Mouse (Mus musculus): ENCODE measurements at regions not wholly inside any gene's neighbourhood (a gene's known extent, or its start where the extent isn't known, plus 50 kb on each side); places are given as distances from the start of the nearest gene placed in this dataset.
"Not testable (repeated sequence)": the region's sequence is repeated elsewhere in the genome, so short reads cannot be mapped to it uniquely, and the experiment has no call there.

DNA sequence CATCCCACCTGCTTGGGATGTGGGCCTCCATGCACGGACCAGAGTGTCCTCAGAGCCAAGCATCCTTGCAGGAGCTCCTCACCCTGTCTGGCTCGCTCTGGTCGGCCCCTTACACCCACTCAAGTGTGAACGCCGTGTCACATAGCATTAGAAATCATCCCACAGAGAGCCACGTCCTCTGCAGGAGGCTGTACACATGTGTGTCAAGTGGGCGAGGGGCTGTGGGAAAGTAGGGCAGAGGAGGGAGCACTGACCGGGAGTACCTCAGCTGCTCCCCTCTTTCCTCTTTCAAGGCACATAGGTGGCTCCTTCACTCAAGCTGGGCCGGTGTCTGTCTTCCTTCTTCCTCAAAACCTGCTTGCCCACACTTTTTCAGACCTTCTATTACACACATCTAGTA, 119.5 kb upstream of the Mrps10 start:
- TF ChIP-seq POU5F1 (IDR thresholded peaks at IDR 0.05; ENCODE audit: borderline replicate concordance, low read length) = no peak
- no peak for TF ChIP-seq CTCF (conservative IDR thresholded peaks at IDR 0.05; ENCODE audit: low read length)
- no peak for TF ChIP-seq NANOG (IDR thresholded peaks at IDR 0.05; ENCODE audit: borderline replicate concordance, low read length)
- Histone ChIP-seq H3K4me1 (replicated peaks; ENCODE audit: low read depth, low read length) (peaks cover 23% of the 10 kb centered on the region), H3K27me3 (ENCODE audit: insufficient read depth, low read length) (no peaks in the 10 kb centered on the region), H3K36me3 (ENCODE audit: insufficient read depth, low read length) (peaks cover 20% of the 10 kb centered on the region), H3K4me3 (replicated peaks; ENCODE audit: low read length) (no peak overlapping the region), H3K9me3 (ENCODE audit: low read length) (peaks cover 9% of the 10 kb centered on the region)

DNA sequence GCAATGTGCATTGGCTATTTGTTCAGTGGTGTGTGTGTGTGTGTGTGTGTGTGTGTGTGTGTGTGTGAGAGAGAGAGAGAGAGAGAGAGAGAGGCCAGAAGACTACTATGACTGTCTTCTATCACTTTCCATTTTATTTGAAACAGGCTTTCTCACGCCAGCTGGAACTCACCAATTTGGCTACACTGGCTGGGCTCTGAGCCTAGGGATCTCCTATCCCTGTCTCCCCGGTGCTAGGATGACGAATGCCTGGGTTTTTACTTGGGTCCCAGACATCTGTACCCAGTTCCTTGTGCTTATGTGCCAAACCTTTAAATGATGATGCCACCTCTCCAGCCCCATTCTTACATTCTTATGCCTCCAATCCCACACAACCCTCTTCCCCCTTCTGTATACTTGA, 120.6 kb upstream of the Mrps10 start:
- H3K9me3 ChIP-seq (ENCODE audit: low read length) = peaks cover 9% of the 10 kb centered on the region
- peaks cover 28% of the 10 kb centered on the region for H3K36me3 ChIP-seq (ENCODE audit: insufficient read depth, low read length)
- no peak overlapping the region for H3K4me3 ChIP-seq (replicated peaks; ENCODE audit: low read length)
- H3K27me3 ChIP-seq (ENCODE audit: insufficient read depth, low read length) = no peaks in the 10 kb centered on the region
- peaks cover 23% of the 10 kb centered on the region for H3K4me1 ChIP-seq (replicated peaks; ENCODE audit: low read depth, low read length)
- TF ChIP-seq CTCF (conservative IDR thresholded peaks at IDR 0.05; ENCODE audit: low read length) (no peak), NANOG (IDR thresholded peaks at IDR 0.05; ENCODE audit: borderline replicate concordance, low read length) (no peak), POU5F1 (IDR thresholded peaks at IDR 0.05; ENCODE audit: borderline replicate concordance, low read length) (no peak)

GRCm38 (mm10) chr17:47247516-47247915, 121.2 kb upstream of the Mrps10 start:
- Histone ChIP-seq H3K36me3 (ENCODE audit: insufficient read depth, low read length) (peaks cover 25% of the 10 kb centered on the region), H3K4me3 (replicated peaks; ENCODE audit: low read length) (no peak overlapping the region), H3K9me3 (ENCODE audit: low read length) (peaks cover 9% of the 10 kb centered on the region), H3K27me3 (ENCODE audit: insufficient read depth, low read length) (no peaks in the 10 kb centered on the region), H3K4me1 (replicated peaks; ENCODE audit: low read depth, low read length) (peaks cover 23% of the 10 kb centered on the region)
- TF ChIP-seq POU5F1 (IDR thresholded peaks at IDR 0.05; ENCODE audit: borderline replicate concordance, low read length) (no peak), NANOG (IDR thresholded peaks at IDR 0.05; ENCODE audit: borderline replicate concordance, low read length) (no peak), CTCF (conservative IDR thresholded peaks at IDR 0.05; ENCODE audit: low read length) (no peak)

DNA sequence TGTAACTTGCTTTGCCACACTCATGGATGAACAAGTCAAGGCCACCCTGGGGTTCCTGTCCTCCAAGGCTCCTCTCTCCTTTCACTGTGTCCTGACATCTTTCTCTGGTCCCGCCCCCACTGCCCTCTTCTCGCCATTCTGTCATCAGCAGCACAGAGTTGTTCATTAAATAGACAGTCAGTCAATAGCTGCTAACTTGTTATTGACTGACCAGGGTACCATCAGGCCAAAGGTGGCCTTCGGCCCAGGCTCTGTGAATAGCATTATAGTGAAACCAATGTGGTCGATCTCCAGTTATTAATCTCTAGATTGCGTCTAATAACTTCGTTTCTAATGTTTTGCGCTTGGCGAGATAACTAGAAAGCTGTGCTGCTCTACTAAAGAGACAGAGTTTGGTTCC, 122.1 kb upstream of the Mrps10 start:
- Histone ChIP-seq H3K36me3 (ENCODE audit: insufficient read depth, low read length) (peaks cover 23% of the 10 kb centered on the region), H3K4me1 (replicated peaks; ENCODE audit: low read depth, low read length) (peaks cover 15% of the 10 kb centered on the region)
- TF ChIP-seq NANOG (IDR thresholded peaks at IDR 0.05; ENCODE audit: borderline replicate concordance, low read length) (no peak), POU5F1 (IDR thresholded peaks at IDR 0.05; ENCODE audit: borderline replicate concordance, low read length) (no peak), CTCF (conservative IDR thresholded peaks at IDR 0.05; ENCODE audit: low read length) (no peak)

GRCm38 (mm10) chr17:47245635-47246034, 123.1 kb upstream of the Mrps10 start:
- no peaks in the 10 kb centered on the region for H3K27me3 ChIP-seq (ENCODE audit: insufficient read depth, low read length)

More for the DNA sequence above, 122.1 kb upstream of the Mrps10 start:
- Histone ChIP-seq H3K4me3 (replicated peaks; ENCODE audit: low read length) (no peak overlapping the region), H3K27me3 (ENCODE audit: insufficient read depth, low read length) (no peaks in the 10 kb centered on the region), H3K9me3 (ENCODE audit: low read length) (peaks cover 9% of the 10 kb centered on the region)

GRCm38 (mm10) chr17:47239086-47239485, 129.6 kb upstream of the Mrps10 start:
- Histone ChIP-seq H3K4me1 (replicated peaks; ENCODE audit: low read depth, low read length) (peaks cover 6% of the 10 kb centered on the region), H3K4me3 (replicated peaks; ENCODE audit: low read length) (no peak overlapping the region), H3K27me3 (ENCODE audit: insufficient read depth, low read length) (no peaks in the 10 kb centered on the region), H3K9me3 (ENCODE audit: low read length) (no peaks in the 10 kb centered on the region; the same call in 1 of the 2 replicates), H3K36me3 (ENCODE audit: insufficient read depth, low read length) (peaks cover 50% of the 10 kb centered on the region)
- TF ChIP-seq CTCF (conservative IDR thresholded peaks at IDR 0.05; ENCODE audit: low read length) (no peak), NANOG (IDR thresholded peaks at IDR 0.05; ENCODE audit: borderline replicate concordance, low read length) (no peak), POU5F1 (IDR thresholded peaks at IDR 0.05; ENCODE audit: borderline replicate concordance, low read length) (no peak)

More at GRCm38 (mm10) chr17:47245635-47246034, 123.1 kb upstream of the Mrps10 start:
- peaks cover 15% of the 10 kb centered on the region for H3K4me1 ChIP-seq (replicated peaks; ENCODE audit: low read depth, low read length)
- peaks cover 26% of the 10 kb centered on the region for H3K36me3 ChIP-seq (ENCODE audit: insufficient read depth, low read length)
- H3K9me3 ChIP-seq (ENCODE audit: low read length) = peaks cover 9% of the 10 kb centered on the region
- TF ChIP-seq CTCF (conservative IDR thresholded peaks at IDR 0.05; ENCODE audit: low read length) (no peak), POU5F1 (IDR thresholded peaks at IDR 0.05; ENCODE audit: borderline replicate concordance, low read length) (no peak), NANOG (IDR thresholded peaks at IDR 0.05; ENCODE audit: borderline replicate concordance, low read length) (no peak)
- H3K4me3 ChIP-seq (replicated peaks; ENCODE audit: low read length) = no peak overlapping the region

GRCm38 (mm10) chr17:47237881-47238280, 130.8 kb upstream of the Mrps10 start:
- not testable (repeated sequence) for H3K9me3 ChIP-seq (ENCODE audit: low read length); H3K27me3 ChIP-seq (ENCODE audit: insufficient read depth, low read length); H3K4me3 ChIP-seq (replicated peaks; ENCODE audit: low read length); H3K4me1 ChIP-seq (replicated peaks; ENCODE audit: low read depth, low read length)
- peaks cover 43% of the 10 kb centered on the region for H3K36me3 ChIP-seq (ENCODE audit: insufficient read depth, low read length)
- peak; percentile 43 for TF ChIP-seq CTCF (conservative IDR thresholded peaks at IDR 0.05; ENCODE audit: low read length)

DNA sequence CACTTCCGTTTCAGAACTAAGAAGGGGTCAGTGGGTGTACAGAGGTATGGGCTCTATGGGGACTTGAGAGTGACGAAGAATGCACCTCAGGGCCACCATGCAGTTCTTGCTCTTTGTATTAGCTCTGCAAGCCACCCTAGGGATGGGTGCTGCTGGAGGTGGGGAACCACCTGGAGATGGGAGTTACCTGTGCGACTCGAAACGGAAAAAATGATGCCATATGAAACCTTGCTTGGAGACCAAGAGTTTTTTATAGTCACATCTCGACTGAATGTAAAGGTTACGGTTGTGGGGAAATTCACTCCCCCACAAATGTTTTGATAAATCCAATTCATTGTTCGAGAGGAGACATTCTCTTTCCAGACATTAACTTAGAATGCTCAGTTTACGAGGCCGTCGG, 134.3 kb upstream of the Mrps10 start:
- H3K9me3 ChIP-seq (ENCODE audit: low read length) = no peaks in the 10 kb centered on the region
- no peak for TF ChIP-seq NANOG (IDR thresholded peaks at IDR 0.05; ENCODE audit: borderline replicate concordance, low read length)
- TF ChIP-seq CTCF (conservative IDR thresholded peaks at IDR 0.05; ENCODE audit: low read length) = no peak
- TF ChIP-seq POU5F1 (IDR thresholded peaks at IDR 0.05; ENCODE audit: borderline replicate concordance, low read length) = no peak
- peaks cover 40% of the 10 kb centered on the region for H3K36me3 ChIP-seq (ENCODE audit: insufficient read depth, low read length)
- H3K4me3 ChIP-seq (replicated peaks; ENCODE audit: low read length) = no peak overlapping the region
- no peaks in the 10 kb centered on the region for H3K27me3 ChIP-seq (ENCODE audit: insufficient read depth, low read length)
- H3K4me1 ChIP-seq (replicated peaks; ENCODE audit: low read depth, low read length) = peaks cover 15% of the 10 kb centered on the region

DNA sequence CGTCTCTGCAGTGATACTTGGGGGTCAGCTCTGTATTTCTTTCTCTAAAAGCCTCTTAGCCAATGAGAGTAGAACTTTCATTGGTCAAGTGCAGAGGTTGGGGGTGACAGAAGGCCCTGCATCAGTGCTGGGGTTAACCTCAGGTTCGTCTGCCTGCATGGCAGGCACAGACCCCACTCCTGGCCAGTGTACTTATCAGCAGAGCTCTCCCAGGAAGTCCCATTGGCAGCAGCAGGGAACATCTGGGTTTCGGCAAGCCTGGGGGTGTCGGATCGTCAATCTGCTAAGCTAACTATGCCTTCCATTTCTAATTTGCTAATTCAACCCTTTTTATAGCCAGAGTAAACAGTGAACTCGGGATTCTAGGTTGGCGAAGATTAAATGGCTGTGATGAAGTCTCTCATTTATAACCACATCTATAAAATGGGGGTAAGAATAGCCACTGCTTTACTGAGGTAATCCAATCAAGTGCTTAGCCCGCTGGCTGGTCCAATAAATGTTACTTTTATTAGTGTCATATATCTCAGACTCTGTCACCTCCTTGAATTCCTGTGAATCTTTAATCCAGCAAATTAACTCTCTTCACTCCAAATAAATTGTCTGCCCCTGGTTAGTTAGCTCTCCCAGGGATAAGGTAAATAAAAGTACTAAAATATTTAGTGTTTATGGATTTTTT, 135.5 kb upstream of the Mrps10 start:
- Histone ChIP-seq H3K4me3 (replicated peaks; ENCODE audit: low read length) (no peak overlapping the region), H3K36me3 (ENCODE audit: insufficient read depth, low read length) (peaks cover 37% of the 10 kb centered on the region)
- TF ChIP-seq NANOG (IDR thresholded peaks at IDR 0.05; ENCODE audit: borderline replicate concordance, low read length) (no peak), CTCF (conservative IDR thresholded peaks at IDR 0.05; ENCODE audit: low read length) (no peak), POU5F1 (IDR thresholded peaks at IDR 0.05; ENCODE audit: borderline replicate concordance, low read length) (no peak)

More for the DNA sequence above, 135.5 kb upstream of the Mrps10 start:
- Histone ChIP-seq H3K27me3 (ENCODE audit: insufficient read depth, low read length) (no peaks in the 10 kb centered on the region), H3K4me1 (replicated peaks; ENCODE audit: low read depth, low read length) (peaks cover 19% of the 10 kb centered on the region), H3K9me3 (ENCODE audit: low read length) (no peaks in the 10 kb centered on the region)
